Mouse (Mus musculus) hindbrain, postnatal 0 days (tissue): ENCODE measurements at regions not wholly inside any gene's neighbourhood (a gene's known extent, or its start where the extent isn't known, plus 50 kb on each side); places are given as distances from the start of the nearest gene placed in this dataset.
"Not testable (repeated sequence)": the region's sequence is repeated elsewhere in the genome, so short reads cannot be mapped to it uniquely, and the experiment has no call there.

Experiments used
- ATAC-seq: fragments of 200-750 bp; cut with Nextera tagmentation; 2 replicates; pipeline ENCODE4 v1.8.0; 2017; ENCODE audit warnings: mild to moderate bottlenecking, moderate TSS enrichment, moderate library complexity
- DNase-seq: peaks from one replicate; pipeline ENCODE4 v3.0.0-alpha.2; 2015; ENCODE audit warnings: low spot score
- H3K27ac ChIP-seq: fragments of 300-500 bp; sonication (generic); 2 replicates; pipeline ENCODE4 v1.5.1; 2014; ENCODE audit warnings: mild to moderate bottlenecking
- H3K27me3 ChIP-seq: fragments of 300-500 bp; sonication (generic); 2 replicates; pipeline ENCODE4 v1.6.1; 2014; ENCODE audit warnings: low read length, mixed read lengths; ENCODE audit not compliant: insufficient read depth
- H3K36me3 ChIP-seq: fragments of 300-500 bp; sonication (generic); 2 replicates; pipeline ENCODE4 v1.6.1; 2014; ENCODE audit warnings: low read length, mixed read lengths; ENCODE audit not compliant: insufficient read depth
- H3K4me1 ChIP-seq: fragments of 300-500 bp; sonication (generic); 2 replicates; pipeline ENCODE4 v1.6.1; 2014; ENCODE audit warnings: antibody characterized with exemption, low read length, mixed read lengths; ENCODE audit not compliant: insufficient read depth
- H3K4me2 ChIP-seq: fragments of 300-500 bp; sonication (generic); 2 replicates; pipeline ENCODE4 v1.6.1; 2014; ENCODE audit warnings: low read depth, mild to moderate bottlenecking, low read length, moderate library complexity, mixed read lengths
- H3K4me3 ChIP-seq: fragments of 300-500 bp; sonication (generic); 2 replicates; pipeline ENCODE4 v1.5.1; 2014; ENCODE audit warnings: low read length
- H3K9ac ChIP-seq: fragments of 300-500 bp; sonication (generic); replicated peaks from 2 replicates; pipeline ENCODE4 v1.6.1; 2014; ENCODE audit warnings: mild to moderate bottlenecking, low read length, moderate library complexity, mixed read lengths
- H3K9me3 ChIP-seq: fragments of 300-500 bp; sonication (generic); 2 replicates; pipeline ENCODE4 v1.6.1; 2016; ENCODE audit warnings: low read length, mixed read lengths
- CTCF ChIP-seq: IDR thresholded peaks from 2 replicates; pipeline ENCODE4 v1.5.1; 2016; ENCODE audit warnings: antibody characterized with exemption, control low read depth, low read depth
- WGBS: fragments of 180-500 bp; shearing (Covaris S2); extraction: QIAGEN DNeasy Blood & Tissue Kit; methylation state at CpG from one replicate; pipeline ENCODE4 v1.1.7; 2014; 5-methylcytosine and 5-hydroxymethylcytosine counted together

- H3K9ac ChIP-seq = no peak overlapping the region
- no peaks in the 10 kb centered on the region for H3K27me3 ChIP-seq
- no peak for TF ChIP-seq CTCF
- H3K4me2 ChIP-seq = no peak overlapping the region
- no peak overlapping the region for H3K27ac ChIP-seq
- DNase-seq (no peak), ATAC-seq (no peak)
- WGBS = 84% methylated on average over 1 of the region's 1 CpGs
- H3K4me3 ChIP-seq = no peak overlapping the region
- H3K4me1 ChIP-seq = no peaks in the 10 kb centered on the region
- no peaks in the 10 kb centered on the region for H3K9me3 ChIP-seq
- H3K36me3 ChIP-seq = no peaks in the 10 kb centered on the region
These were observed 1334.4 kb upstream of the A1bg start for GRCm38 (mm10) chr15:62257110-62257667.

GRCm38 (mm10) chr15:62255571-62255970, 1332.8 kb upstream of the A1bg start:
- no peaks in the 10 kb centered on the region for H3K36me3 ChIP-seq
- H3K4me2 ChIP-seq = no peak overlapping the region
- TF ChIP-seq CTCF = no peak
- H3K4me1 ChIP-seq = no peaks in the 10 kb centered on the region
- no peak overlapping the region for H3K9ac ChIP-seq
- ATAC-seq (no peak), DNase-seq (no peak)
- H3K9me3 ChIP-seq = no peaks in the 10 kb centered on the region
- no peak overlapping the region for H3K4me3 ChIP-seq
- WGBS = 83% methylated on average over 5 of the region's 5 CpGs
- no peak overlapping the region for H3K27ac ChIP-seq
- no peaks in the 10 kb centered on the region for H3K27me3 ChIP-seq

GRCm38 (mm10) chr15:62253724-62254123, 1330.9 kb upstream of the A1bg start:
- no peak for TF ChIP-seq CTCF
- Histone ChIP-seq H3K9me3 (no peaks in the 10 kb centered on the region), H3K36me3 (no peaks in the 10 kb centered on the region), H3K9ac (no peak overlapping the region), H3K4me2 (no peak overlapping the region), H3K27ac (no peak overlapping the region), H3K4me3 (no peak overlapping the region), H3K4me1 (no peaks in the 10 kb centered on the region), H3K27me3 (no peaks in the 10 kb centered on the region)
- ATAC-seq (no peak), DNase-seq (no peak)
- WGBS = 95% methylated on average over 4 of the region's 4 CpGs

- not testable (repeated sequence) for H3K36me3 ChIP-seq, H3K27me3 ChIP-seq, H3K4me3 ChIP-seq, H3K9me3 ChIP-seq, H3K9ac ChIP-seq, H3K4me2 ChIP-seq, DNase-seq, H3K27ac ChIP-seq, H3K4me1 ChIP-seq, ATAC-seq
- 78% methylated on average over 2 of the region's 2 CpGs for WGBS
These were observed 1329.4 kb upstream of the A1bg start for GRCm38 (mm10) chr15:62252078-62252833.

- Histone ChIP-seq H3K4me1 (no peaks in the 10 kb centered on the region), H3K27ac (no peak overlapping the region), H3K9me3 (no peaks in the 10 kb centered on the region), H3K4me3 (no peak overlapping the region), H3K27me3 (no peaks in the 10 kb centered on the region), H3K4me2 (no peak overlapping the region), H3K36me3 (no peaks in the 10 kb centered on the region), H3K9ac (no peak overlapping the region)
- ATAC-seq (0 out of 2 replicates have a peak, but pooled peaks have one; percentile 15), DNase-seq (peak; percentile 35)
- WGBS = 36% methylated on average over 4 of the region's 4 CpGs
- no peak for TF ChIP-seq CTCF
These were observed 1326.6 kb upstream of the A1bg start for GRCm38 (mm10) chr15:62249436-62249835.

- no peaks in the 10 kb centered on the region for H3K36me3 ChIP-seq
- ATAC-seq (no peak), DNase-seq (no peak)
- H3K27me3 ChIP-seq = no peaks in the 10 kb centered on the region
- no peak overlapping the region for H3K9ac ChIP-seq
- TF ChIP-seq CTCF = no peak
- H3K4me1 ChIP-seq = no peaks in the 10 kb centered on the region
- no peak overlapping the region for H3K27ac ChIP-seq
- no peaks in the 10 kb centered on the region for H3K9me3 ChIP-seq
- H3K4me2 ChIP-seq = no peak overlapping the region
- H3K4me3 ChIP-seq = no peak overlapping the region
- WGBS = 94% methylated on average over 4 of the region's 4 CpGs
These were observed 1323.8 kb upstream of the A1bg start for GRCm38 (mm10) chr15:62246561-62247079.

- Histone ChIP-seq H3K4me1 (no peaks in the 10 kb centered on the region), H3K9me3 (no peaks in the 10 kb centered on the region), H3K9ac (no peak overlapping the region), H3K27me3 (no peaks in the 10 kb centered on the region), H3K27ac (no peak overlapping the region), H3K36me3 (no peaks in the 10 kb centered on the region), H3K4me2 (no peak overlapping the region), H3K4me3 (no peak overlapping the region)
- no peak for TF ChIP-seq CTCF
- DNase-seq (no peak), ATAC-seq (no peak)
- WGBS = 81% methylated on average over 1 of the region's 1 CpGs
These were observed 1322.4 kb upstream of the A1bg start for GRCm38 (mm10) chr15:62245237-62245636.
